Mouse (Mus musculus) liver, adult 2 months (tissue): ENCODE measurements at regions not wholly inside any gene's neighbourhood (a gene's known extent, or its start where the extent isn't known, plus 50 kb on each side); places are given as distances from the start of the nearest gene placed in this dataset.
A peak's percentile ranks its signal among the peaks of the same experiment; 100 is the strongest.

Experiments used
- DNase-seq: peaks from one replicate; pipeline ENCODE4 v3.0.0-alpha.2; 2011; ENCODE audit warnings: low read depth, low spot score; ENCODE audit errors: extremely low read depth
- H3K27ac ChIP-seq: fragments of 200-500 bp; replicated peaks from 2 replicates; pipeline ENCODE4 v1.5.1; 2012; ENCODE audit warnings: low read depth, mild to moderate bottlenecking, control low read depth, inconsistent platforms, low read length; ENCODE audit not compliant: insufficient read depth
- H3K27me3 ChIP-seq: fragments of 200-500 bp; 2 replicates; pipeline ENCODE4 v1.6.1; 2012; ENCODE audit warnings: mild to moderate bottlenecking, moderate library complexity, low read length, inconsistent platforms; ENCODE audit not compliant: control insufficient read depth, insufficient read depth
- H3K36me3 ChIP-seq: fragments of 200-500 bp; 2 replicates; pipeline ENCODE4 v1.6.1; 2012; ENCODE audit warnings: low read length, inconsistent platforms; ENCODE audit not compliant: control insufficient read depth, insufficient read depth
- H3K4me1 ChIP-seq: fragments of 200-500 bp; 2 replicates; pipeline ENCODE4 v1.6.1; 2011; ENCODE audit warnings: low read length; ENCODE audit not compliant: control insufficient read depth, insufficient read depth
- H3K4me3 ChIP-seq: fragments of 200-500 bp; 2 replicates; pipeline ENCODE4 v1.5.1; 2011; ENCODE audit warnings: low read depth, mild to moderate bottlenecking, control low read depth, low read length, moderate library complexity; ENCODE audit not compliant: insufficient read depth
- H3K79me2 ChIP-seq: fragments of 200-500 bp; 2 replicates; pipeline ENCODE4 v1.6.1; 2012; ENCODE audit warnings: inconsistent platforms, mild to moderate bottlenecking, low read length, moderate library complexity; ENCODE audit not compliant: control insufficient read depth, insufficient read depth
- H3K9ac ChIP-seq: fragments of 200-500 bp; 2 replicates; pipeline ENCODE4 v1.6.1; 2012; ENCODE audit warnings: low read depth, mild to moderate bottlenecking, control low read depth, inconsistent platforms, low read length
- CTCF ChIP-seq: fragments of 200-500 bp; IDR thresholded peaks from 2 replicates; pipeline ENCODE4 v1.5.1; 2011; ENCODE audit warnings: low read depth, low read length, control low read depth
- POLR2A ChIP-seq: fragments of 200-500 bp; IDR thresholded peaks from 2 replicates; pipeline ENCODE4 v1.6.1; 2011; ENCODE audit warnings: low read length, control low read depth; ENCODE audit not compliant: insufficient read depth; ENCODE audit errors: extremely low read depth
- WGBS: fragments of 180-500 bp; shearing (Covaris S2); methylation state at CpG from one replicate; pipeline ENCODE4 v1.1.7; 2018; 5-methylcytosine and 5-hydroxymethylcytosine counted together

DNA sequence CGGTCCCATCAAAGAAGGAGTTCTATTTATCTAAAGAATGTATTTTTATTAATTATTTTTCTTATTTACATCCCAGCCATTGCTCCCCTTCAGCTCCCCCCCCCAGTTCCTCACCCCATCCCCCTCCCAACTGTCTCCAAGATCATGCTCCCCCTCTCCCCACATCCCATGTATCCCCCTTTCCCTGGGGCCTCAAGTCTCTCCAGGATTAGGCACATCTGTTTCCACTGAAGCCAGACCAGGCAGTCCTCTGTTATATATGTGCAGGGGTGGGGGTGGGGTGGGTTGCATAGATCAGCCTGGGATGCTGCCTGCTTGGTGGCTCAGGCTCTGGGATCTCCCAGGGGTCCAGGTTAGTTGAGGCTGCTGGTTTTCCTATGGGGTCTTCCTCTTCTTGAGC is 316.8 kb upstream of the Pappa start:
- Histone ChIP-seq H3K9ac (no peak overlapping the region), H3K27me3 (no peaks in the 10 kb centered on the region), H3K79me2 (no peaks in the 10 kb centered on the region), H3K36me3 (no peaks in the 10 kb centered on the region), H3K4me3 (no peak overlapping the region), H3K4me1 (no peaks in the 10 kb centered on the region), H3K27ac (no peak overlapping the region)
- no peak for DNase-seq
- WGBS: 93% methylated on average over 1 of the region's 1 CpGs
- TF ChIP-seq POLR2A: no peak
- TF ChIP-seq CTCF: no peak

DNA sequence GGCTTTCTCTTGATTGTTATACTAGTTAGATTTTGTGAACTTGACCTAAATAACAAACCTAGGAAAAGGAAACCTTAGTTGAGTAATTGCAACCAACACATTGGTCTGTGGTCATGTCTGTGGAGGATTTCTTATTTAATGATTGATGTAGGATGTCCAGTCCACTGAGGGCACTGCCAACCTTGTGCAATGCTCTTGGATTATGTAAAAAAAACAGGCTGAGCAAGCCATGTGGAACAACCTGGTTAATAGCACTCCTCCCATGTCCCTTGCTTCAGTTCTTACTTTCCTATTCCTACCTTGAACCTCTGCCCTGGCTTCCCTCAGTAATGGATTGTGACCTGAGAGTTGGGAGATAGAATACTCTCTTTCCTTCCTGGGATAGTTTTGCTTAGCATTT is 312.0 kb upstream of the Pappa start:
- Histone ChIP-seq H3K27ac (no peak overlapping the region), H3K36me3 (no peaks in the 10 kb centered on the region), H3K79me2 (no peaks in the 10 kb centered on the region), H3K27me3 (no peaks in the 10 kb centered on the region), H3K9ac (no peak overlapping the region), H3K4me3 (no peak overlapping the region), H3K4me1 (no peaks in the 10 kb centered on the region)
- TF ChIP-seq CTCF (no peak), POLR2A (no peak)
- DNase-seq: peak; percentile 40

DNA sequence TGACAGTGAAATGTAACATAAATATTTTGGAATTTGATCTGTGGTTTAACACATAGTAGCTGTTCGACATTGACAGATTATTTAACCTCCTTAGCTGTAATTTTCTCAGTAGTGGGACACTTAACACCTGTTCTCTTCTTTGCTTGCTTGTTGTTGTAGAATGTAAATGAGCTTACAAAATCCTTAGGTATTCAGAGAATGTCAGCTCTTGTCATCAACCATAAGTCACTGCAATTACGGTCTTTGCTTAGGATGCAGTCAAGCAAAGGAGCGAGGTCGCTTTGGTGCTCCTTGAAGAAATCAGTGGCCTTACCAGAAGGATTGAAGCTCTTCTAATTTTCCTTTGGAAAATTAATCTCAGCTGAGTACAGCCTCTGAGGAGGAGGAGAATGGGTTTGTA is 311.2 kb upstream of the Pappa start:
- 87% methylated on average over 4 of the region's 4 CpGs for WGBS

GRCm38 (mm10) chr4:64832882-64833281 is 291.1 kb upstream of the Pappa start:
- Histone ChIP-seq H3K9ac (no peak overlapping the region), H3K27me3 (no peaks in the 10 kb centered on the region), H3K4me3 (no peak overlapping the region), H3K79me2 (no peaks in the 10 kb centered on the region), H3K4me1 (no peaks in the 10 kb centered on the region), H3K27ac (no peak overlapping the region), H3K36me3 (no peaks in the 10 kb centered on the region)
- TF ChIP-seq CTCF: peak; percentile 11; the same call in 1 of the 2 replicates
- no peak for TF ChIP-seq POLR2A
- WGBS: 51% methylated on average over 2 of the region's 2 CpGs
- peak; percentile 16 for DNase-seq

More for the DNA sequence above, 311.2 kb upstream of the Pappa start:
- H3K4me3 ChIP-seq: no peak overlapping the region
- no peak overlapping the region for H3K9ac ChIP-seq
- no peak overlapping the region for H3K27ac ChIP-seq
- TF ChIP-seq POLR2A (no peak), CTCF (no peak)
- no peaks in the 10 kb centered on the region for H3K4me1 ChIP-seq
- no peaks in the 10 kb centered on the region for H3K27me3 ChIP-seq
- no peak for DNase-seq
- H3K36me3 ChIP-seq: no peaks in the 10 kb centered on the region
- no peaks in the 10 kb centered on the region for H3K79me2 ChIP-seq

- 56% methylated on average over 2 of the region's 2 CpGs for WGBS
- peak; percentile 5 for DNase-seq
- no peaks in the 10 kb centered on the region for H3K4me1 ChIP-seq
These were observed 249.5 kb upstream of the Pappa start for GRCm38 (mm10) chr4:64874521-64874920.

GRCm38 (mm10) chr4:64876924-64877323 is 247.1 kb upstream of the Pappa start:
- Histone ChIP-seq H3K27me3 (no peaks in the 10 kb centered on the region), H3K79me2 (no peaks in the 10 kb centered on the region), H3K4me3 (no peak overlapping the region), H3K36me3 (no peaks in the 10 kb centered on the region), H3K9ac (no peak overlapping the region), H3K27ac (no peak overlapping the region), H3K4me1 (no peaks in the 10 kb centered on the region)
- TF ChIP-seq POLR2A (no peak), CTCF (no peak)
- DNase-seq: no peak
- 94% methylated on average over 1 of the region's 1 CpGs for WGBS

More at GRCm38 (mm10) chr4:64874521-64874920, 249.5 kb upstream of the Pappa start:
- H3K36me3 ChIP-seq: no peaks in the 10 kb centered on the region
- H3K79me2 ChIP-seq: no peaks in the 10 kb centered on the region
- H3K27ac ChIP-seq: no peak overlapping the region
- no peak overlapping the region for H3K9ac ChIP-seq
- no peaks in the 10 kb centered on the region for H3K27me3 ChIP-seq
- TF ChIP-seq POLR2A (no peak), CTCF (no peak)
- H3K4me3 ChIP-seq: no peak overlapping the region
